Mouse (Mus musculus): ENCODE measurements around the gene Cd5. TPM values are rescaled to one million over a fixed set of nuclear protein-coding genes. Genes with fewer than 3 reads are reported as not detected.

Gene Cd5
- total and polyA plus RNA-seq, 3 experiments, result 0.11 TPM; not detected in 2

- ATAC-seq (ENCODE audit: extremely low read depth, insufficient number of reproducible peaks, low FRiP score, poor library complexity, severe bottlenecking), result no peak
- TF ChIP-seq CTCF (IDR thresholded peaks at IDR 0.05; ENCODE audit: low read depth, low read length) (no peak), POLR2AphosphoS5 (IDR thresholded peaks at IDR 0.05; ENCODE audit: insufficient replicate concordance, low read depth, low read length) (no peak)
- H3K27me3 ChIP-seq (ENCODE audit: insufficient read depth, low read length), result peaks cover 3% of the 10 kb centered on the region
- no peaks in the 10 kb centered on the region for H3K9me3 ChIP-seq (replicated peaks)
- H3K4me3 ChIP-seq (ENCODE audit: low read depth, low read length), result no peak overlapping the region
- H3K36me3 ChIP-seq (replicated peaks), result no peaks in the 10 kb centered on the region
- H3K4me1 ChIP-seq (ENCODE audit: insufficient read depth, low read depth, low read length), result no peaks in the 10 kb centered on the region
- no peak for DNase-seq (ENCODE audit: low spot score)
Observed at GRCm38 (mm10) chr19:10730469-10730868, 8.3 kb downstream of the Cd5 start.

GRCm38 (mm10) chr19:10729889-10730288, 8.9 kb downstream of the Cd5 start:
- H3K36me3 ChIP-seq (replicated peaks), result no peaks in the 10 kb centered on the region
- H3K4me3 ChIP-seq (ENCODE audit: low read depth, low read length), result no peak overlapping the region
- no peak for ATAC-seq (ENCODE audit: extremely low read depth, insufficient number of reproducible peaks, low FRiP score, poor library complexity, severe bottlenecking)
- H3K4me1 ChIP-seq (ENCODE audit: insufficient read depth, low read depth, low read length), result no peaks in the 10 kb centered on the region
- no peak for DNase-seq (ENCODE audit: low spot score)
- no peaks in the 10 kb centered on the region for H3K9me3 ChIP-seq (replicated peaks)
- H3K27me3 ChIP-seq (ENCODE audit: insufficient read depth, low read length), result peaks cover 8% of the 10 kb centered on the region
- no peak for TF ChIP-seq CTCF (IDR thresholded peaks at IDR 0.05; ENCODE audit: low read depth, low read length)
- no peak for TF ChIP-seq GATA2 (IDR thresholded peaks at IDR 0.05; ENCODE audit: borderline replicate concordance, low read depth, low read length)
- no peak for TF ChIP-seq POLR2AphosphoS5 (IDR thresholded peaks at IDR 0.05; ENCODE audit: insufficient replicate concordance, low read depth, low read length)
- TF ChIP-seq GATA1 (IDR thresholded peaks at IDR 0.05; ENCODE audit: borderline replicate concordance, low read length), result no peak

GRCm38 (mm10) chr19:10724629-10725363, 14.0 kb downstream of the Cd5 start:
- ATAC-seq (ENCODE audit: extremely low read depth, insufficient number of reproducible peaks, low FRiP score, poor library complexity, severe bottlenecking) (no peak), DNase-seq (ENCODE audit: low spot score) (no peak)
- Histone ChIP-seq H3K36me3 (replicated peaks) (no peaks in the 10 kb centered on the region), H3K9me3 (replicated peaks) (no peaks in the 10 kb centered on the region), H3K4me1 (ENCODE audit: insufficient read depth, low read depth, low read length) (no peaks in the 10 kb centered on the region), H3K27me3 (ENCODE audit: insufficient read depth, low read length) (peaks cover 29% of the 10 kb centered on the region), H3K4me3 (ENCODE audit: low read depth, low read length) (no peak overlapping the region)
- TF ChIP-seq GATA2 (IDR thresholded peaks at IDR 0.05; ENCODE audit: borderline replicate concordance, low read depth, low read length), result no peak
- TF ChIP-seq TAL1 (conservative IDR thresholded peaks at IDR 0.05; ENCODE audit: low read depth, low read length), result no peak
- no peak for TF ChIP-seq GATA1 (IDR thresholded peaks at IDR 0.05; ENCODE audit: borderline replicate concordance, low read length)
- no peak for TF ChIP-seq POLR2AphosphoS5 (IDR thresholded peaks at IDR 0.05; ENCODE audit: insufficient replicate concordance, low read depth, low read length)
- TF ChIP-seq CTCF (IDR thresholded peaks at IDR 0.05; ENCODE audit: low read depth, low read length), result no peak

- Histone ChIP-seq H3K4me3 (ENCODE audit: low read depth, low read length) (no peak overlapping the region), H3K4me1 (ENCODE audit: insufficient read depth, low read depth, low read length) (no peaks in the 10 kb centered on the region), H3K9me3 (replicated peaks) (no peaks in the 10 kb centered on the region), H3K27me3 (ENCODE audit: insufficient read depth, low read length) (peaks cover 31% of the 10 kb centered on the region), H3K36me3 (replicated peaks) (no peaks in the 10 kb centered on the region)
- ATAC-seq (ENCODE audit: extremely low read depth, insufficient number of reproducible peaks, low FRiP score, poor library complexity, severe bottlenecking) (no peak), DNase-seq (ENCODE audit: low spot score) (no peak)
- TF ChIP-seq TAL1 (conservative IDR thresholded peaks at IDR 0.05; ENCODE audit: low read depth, low read length) (no peak), CTCF (IDR thresholded peaks at IDR 0.05; ENCODE audit: low read depth, low read length) (no peak), GATA2 (IDR thresholded peaks at IDR 0.05; ENCODE audit: borderline replicate concordance, low read depth, low read length) (no peak), GATA1 (IDR thresholded peaks at IDR 0.05; ENCODE audit: borderline replicate concordance, low read length) (no peak), POLR2AphosphoS5 (IDR thresholded peaks at IDR 0.05; ENCODE audit: insufficient replicate concordance, low read depth, low read length) (no peak)
Observed at GRCm38 (mm10) chr19:10723649-10724048, 15.2 kb downstream of the Cd5 start.

DNA sequence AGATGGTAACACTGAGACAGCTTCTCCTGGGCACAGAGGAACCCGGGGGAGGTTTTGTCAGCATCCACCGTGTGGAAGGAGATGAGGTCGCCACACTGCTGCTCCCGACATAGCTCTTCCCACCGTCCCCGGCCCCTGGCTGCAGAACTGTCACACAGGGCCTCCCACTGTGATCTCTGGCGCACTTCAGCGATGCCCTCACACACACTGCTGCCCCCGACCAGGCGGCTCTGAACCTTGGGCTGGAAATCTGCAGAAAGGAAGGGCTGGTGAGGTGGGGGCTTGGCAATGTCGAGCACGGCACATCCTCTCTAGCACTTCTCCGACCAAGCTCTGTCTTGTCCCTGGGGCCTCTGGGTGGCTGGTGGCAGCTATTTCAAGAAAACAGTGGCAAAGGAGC, 15.7 kb downstream of the Cd5 start:
- Histone ChIP-seq H3K4me3 (ENCODE audit: low read depth, low read length) (no peak overlapping the region), H3K9me3 (replicated peaks) (no peaks in the 10 kb centered on the region), H3K27me3 (ENCODE audit: insufficient read depth, low read length) (peaks cover 35% of the 10 kb centered on the region), H3K4me1 (ENCODE audit: insufficient read depth, low read depth, low read length) (no peaks in the 10 kb centered on the region), H3K36me3 (replicated peaks) (no peaks in the 10 kb centered on the region)
- ATAC-seq (ENCODE audit: extremely low read depth, insufficient number of reproducible peaks, low FRiP score, poor library complexity, severe bottlenecking), result no peak
- TF ChIP-seq POLR2AphosphoS5 (IDR thresholded peaks at IDR 0.05; ENCODE audit: insufficient replicate concordance, low read depth, low read length), result no peak
- TF ChIP-seq TAL1 (conservative IDR thresholded peaks at IDR 0.05; ENCODE audit: low read depth, low read length), result no peak
- TF ChIP-seq CTCF (IDR thresholded peaks at IDR 0.05; ENCODE audit: low read depth, low read length), result no peak
- no peak for TF ChIP-seq GATA1 (IDR thresholded peaks at IDR 0.05; ENCODE audit: borderline replicate concordance, low read length)
- no peak for TF ChIP-seq GATA2 (IDR thresholded peaks at IDR 0.05; ENCODE audit: borderline replicate concordance, low read depth, low read length)
- DNase-seq (ENCODE audit: low spot score), result no peak

DNA sequence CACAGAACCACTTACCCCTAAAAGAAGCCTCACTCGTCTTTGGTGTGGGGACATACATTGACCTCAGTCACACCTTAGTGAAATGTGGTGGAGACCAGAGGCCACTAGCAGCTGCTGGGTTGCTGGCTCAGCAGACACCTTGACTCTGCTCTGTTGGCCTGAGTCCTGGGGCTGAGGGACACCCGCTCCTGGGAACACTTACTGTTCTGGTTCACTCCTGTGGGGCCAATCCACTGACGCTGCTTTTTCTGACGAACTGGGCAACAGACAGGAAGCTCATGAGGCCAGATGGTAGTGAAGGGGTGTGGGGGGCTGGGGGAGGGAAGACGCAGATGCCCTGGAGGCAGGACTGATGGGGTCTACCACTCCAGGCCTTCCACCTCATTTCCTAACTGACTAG, 17.7 kb downstream of the Cd5 start:
- TF ChIP-seq GATA2 (IDR thresholded peaks at IDR 0.05; ENCODE audit: borderline replicate concordance, low read depth, low read length) (no peak), POLR2AphosphoS5 (IDR thresholded peaks at IDR 0.05; ENCODE audit: insufficient replicate concordance, low read depth, low read length) (no peak), TAL1 (conservative IDR thresholded peaks at IDR 0.05; ENCODE audit: low read depth, low read length) (no peak), GATA1 (IDR thresholded peaks at IDR 0.05; ENCODE audit: borderline replicate concordance, low read length) (no peak), CTCF (IDR thresholded peaks at IDR 0.05; ENCODE audit: low read depth, low read length) (no peak)
- Histone ChIP-seq H3K27me3 (ENCODE audit: insufficient read depth, low read length) (peaks cover 35% of the 10 kb centered on the region), H3K4me1 (ENCODE audit: insufficient read depth, low read depth, low read length) (peaks cover 4% of the 10 kb centered on the region; the same call in 1 of the 2 replicates), H3K36me3 (replicated peaks) (no peaks in the 10 kb centered on the region), H3K4me3 (ENCODE audit: low read depth, low read length) (no peak overlapping the region), H3K9me3 (replicated peaks) (no peaks in the 10 kb centered on the region)
- no peak for DNase-seq (ENCODE audit: low spot score)
- no peak for ATAC-seq (ENCODE audit: extremely low read depth, insufficient number of reproducible peaks, low FRiP score, poor library complexity, severe bottlenecking)

All from G1E (cell line).